Mouse (Mus musculus): Measurements from ENCODE around the gene Chchd6.

- TF ChIP-seq CTCF (IDR thresholded peaks at IDR 0.05; ENCODE audit: control insufficient read depth, insufficient read depth, insufficient read length), result peak; percentile 44
- no peak for TF ChIP-seq MAX (IDR thresholded peaks at IDR 0.05)
Measured at GRCm38 (mm10) chr6:89639025-89639424, 43.6 kb upstream of the Chchd6 start.

Data from C2C12 (cell line).